Mouse (Mus musculus) bone marrow macrophage, adult 2 months (primary cell): ENCODE results near the gene Dnm3.

ENCODE experiments used
- CTCF ChIP-seq: IDR thresholded peaks from 2 replicates; pipeline ENCODE4 v1.5.1; 2012; ENCODE audit warnings: low read depth, mild to moderate bottlenecking, low read length, moderate library complexity
- POLR2A ChIP-seq: IDR thresholded peaks from 2 replicates; pipeline ENCODE4 v1.6.1; 2012; ENCODE audit warnings: mild to moderate bottlenecking, low read depth, low read length, borderline replicate concordance

DNA sequence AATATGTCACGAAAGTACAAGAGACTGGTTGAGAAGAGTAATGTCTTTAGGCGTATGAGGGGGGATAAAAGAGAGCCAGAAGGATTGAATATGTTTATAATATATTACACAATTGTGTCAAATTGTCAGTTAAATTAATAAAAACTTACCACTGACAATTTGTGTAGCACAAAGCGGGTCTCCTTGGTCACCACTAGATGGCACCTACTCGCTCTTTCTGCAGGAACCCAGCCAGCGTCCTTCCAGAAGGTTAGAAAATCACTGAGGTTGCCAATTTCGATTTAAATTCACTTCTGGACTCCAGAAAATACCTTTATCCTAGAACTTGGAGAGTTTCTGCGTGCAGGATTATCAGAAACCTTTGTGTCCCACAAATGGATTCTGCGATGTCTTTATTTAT, 119.8 kb downstream of the Dnm3 start:
- TF ChIP-seq POLR2A (no peak), CTCF (no peak)
